Mouse (Mus musculus) G1E-ER4 (cell line): ENCODE data around the gene Faah. TPM values are rescaled to one million over a fixed set of nuclear protein-coding genes. Genes with fewer than 3 reads are reported as not detected.

Experiments used
- GATA1 ChIP-seq: IDR thresholded peaks from one replicate; pipeline ENCODE4 v1.8.0; 2012; ENCODE audit warnings: low read length, inconsistent platforms
- polyA plus RNA-seq: library from polyadenylated mRNA; stranded (reverse); fragments of >175 nt; gene quantifications from 2 replicates; pipeline ENCODE4 v1.2.3, GENCODE M21; 2012

The Faah gene
- polyA plus RNA-seq, 1 experiment, result not detected

GRCm38 (mm10) chr4:116017300-116017901 is 325 bp downstream of the Faah start:
- no peak for TF ChIP-seq GATA1

GRCm38 (mm10) chr4:116016862-116017299 is 845 bp downstream of the Faah start:
- TF ChIP-seq GATA1, result no peak

GRCm38 (mm10) chr4:116016396-116016795 is 1.3 kb downstream of the Faah start:
- no peak for TF ChIP-seq GATA1

- TF ChIP-seq GATA1, result no peak
Measured at GRCm38 (mm10) chr4:116015996-116016395, 1.7 kb downstream of the Faah start.

GRCm38 (mm10) chr4:116015502-116015901 is 2.2 kb downstream of the Faah start:
- no peak for TF ChIP-seq GATA1

GRCm38 (mm10) chr4:116010186-116010585 is 7.5 kb downstream of the Faah start:
- TF ChIP-seq GATA1, result no peak

- TF ChIP-seq GATA1, result no peak
Measured at GRCm38 (mm10) chr4:116001206-116001605, 16.5 kb downstream of the Faah start.

GRCm38 (mm10) chr4:116000671-116001070 is 17.1 kb downstream of the Faah start:
- no peak for TF ChIP-seq GATA1

GRCm38 (mm10) chr4:115996729-115997128 is 21.0 kb downstream of the Faah start:
- TF ChIP-seq GATA1, result no peak

GRCm38 (mm10) chr4:115995376-115995730 is 22.4 kb downstream of the Faah start:
- no peak for TF ChIP-seq GATA1

GRCm38 (mm10) chr4:115994662-115995375 is 22.9 kb downstream of the Faah start:
- TF ChIP-seq GATA1, result no peak

- no peak for TF ChIP-seq GATA1
Measured at GRCm38 (mm10) chr4:115989382-115989781, 28.3 kb downstream of the Faah start.

- TF ChIP-seq GATA1, result no peak
Measured at GRCm38 (mm10) chr4:115987858-115988530, 29.7 kb downstream of the Faah start.

GRCm38 (mm10) chr4:115987436-115987835 is 30.3 kb downstream of the Faah start:
- TF ChIP-seq GATA1, result no peak

- no peak for TF ChIP-seq GATA1
Measured at GRCm38 (mm10) chr4:115984967-115985366, 32.8 kb downstream of the Faah start.

GRCm38 (mm10) chr4:115984111-115984510 is 33.6 kb downstream of the Faah start:
- no peak for TF ChIP-seq GATA1

- TF ChIP-seq GATA1, result no peak
Measured at GRCm38 (mm10) chr4:115980676-115981075, 37.0 kb downstream of the Faah start.
